Mouse (Mus musculus) CH12.LX (cell line): ENCODE data around the gene Gosr1. TPM values are rescaled to one million over a fixed set of nuclear protein-coding genes. Genes with fewer than 3 reads are reported as not detected.
A peak's percentile ranks its signal among the peaks of the same experiment; 100 is the strongest.

Experiments used
- DNase-seq: peaks from one replicate; pipeline ENCODE4 v3.0.0-alpha.2; 2013; ENCODE audit errors: extremely low read depth
- H3K27ac ChIP-seq: 2 replicates; pipeline ENCODE4 v1.5.1; 2012; ENCODE audit warnings: low read depth, mild to moderate bottlenecking, control low read depth, moderate library complexity; ENCODE audit not compliant: insufficient read depth
- H3K27me3 ChIP-seq: replicated peaks from 2 replicates; pipeline ENCODE3; 2012; ENCODE audit warnings: inconsistent platforms
- H3K36me3 ChIP-seq, 2 experiments: replicated peaks in 1 of 2; 2 replicates each; pipeline versions ENCODE3 to v1.6.1; 2012; ENCODE audit warnings: inconsistent platforms in 1 of 2, low read length in 1 of 2, mild to moderate bottlenecking in 1 of 2, mixed read lengths in 1 of 2, moderate library complexity in 1 of 2; ENCODE audit not compliant: control insufficient read depth in 1 of 2, insufficient read depth in 1 of 2
- H3K4me1 ChIP-seq, 2 experiments: 2 replicates each; pipeline ENCODE4 v1.6.1; 2012; ENCODE audit warnings: inconsistent platforms in 1 of 2, moderate library complexity in 1 of 2; ENCODE audit not compliant: insufficient read depth in 2 of 2, control insufficient read depth in 1 of 2
- H3K4me2 ChIP-seq: 2 replicates; pipeline ENCODE4 v1.6.1; 2012; ENCODE audit warnings: low read depth, mild to moderate bottlenecking, control low read depth; ENCODE audit not compliant: poor library complexity, insufficient read depth, severe bottlenecking
- H3K4me3 ChIP-seq, 3 experiments: fragments of 150-350 bp in 1 of 3; sonication (generic) in 1 of 3; replicated peaks in 1 of 3; 2 replicates each; pipeline versions ENCODE3 to v1.5.1; 2011 to 2012; ENCODE audit warnings: low read depth in 2 of 3, low read length in 2 of 3, mild to moderate bottlenecking in 2 of 3, moderate library complexity in 2 of 3, control low read depth in 1 of 3, improper control_type of control experiment in 1 of 3, inconsistent platforms in 1 of 3, mixed read lengths in 1 of 3; ENCODE audit not compliant: poor library complexity in 1 of 3
- H3K79me2 ChIP-seq: replicated peaks from 2 replicates; pipeline ENCODE4 v1.6.1; 2012; ENCODE audit warnings: mild to moderate bottlenecking, moderate library complexity; ENCODE audit not compliant: control insufficient read depth, poor library complexity, insufficient read depth, severe bottlenecking; ENCODE audit errors: extremely low read depth
- H3K9ac ChIP-seq: 2 replicates; pipeline ENCODE4 v1.6.1; 2012; ENCODE audit warnings: low read depth, mild to moderate bottlenecking, control low read depth, moderate library complexity; ENCODE audit not compliant: insufficient read depth
- H3K9me3 ChIP-seq: replicated peaks from 2 replicates; pipeline ENCODE3; 2012; ENCODE audit warnings: low read length, inconsistent platforms, mixed read lengths
- CTCF ChIP-seq, 2 experiments: IDR thresholded peaks in 1 of 2; conservative IDR thresholded peaks in 1 of 2; 2 replicates each; pipeline ENCODE4 v1.5.1; 2011 to 2012; ENCODE audit warnings: low read depth in 2 of 2, low read length in 2 of 2, improper control_type of control experiment in 1 of 2, inconsistent platforms in 1 of 2, mild to moderate bottlenecking in 1 of 2, moderate library complexity in 1 of 2
- E2F4 ChIP-seq: IDR thresholded peaks from 2 replicates; pipeline ENCODE4 v1.6.1; 2011; ENCODE audit warnings: low read depth, low read length, improper control_type of control experiment; ENCODE audit not compliant: insufficient replicate concordance
- EP300 ChIP-seq: IDR thresholded peaks from 2 replicates; pipeline ENCODE4 v1.6.1; 2011; ENCODE audit warnings: low read length, improper control_type of control experiment
- MAFK ChIP-seq: IDR thresholded peaks from 2 replicates; pipeline ENCODE4 v1.6.1; 2011; ENCODE audit warnings: low read length, improper control_type of control experiment; ENCODE audit not compliant: insufficient replicate concordance
- MAZ ChIP-seq: IDR thresholded peaks from 2 replicates; pipeline ENCODE4 v1.6.1; 2012; ENCODE audit warnings: low read depth, mild to moderate bottlenecking, inconsistent platforms, low read length, improper control_type of control experiment, moderate library complexity
- MYC ChIP-seq: IDR thresholded peaks from 2 replicates; pipeline ENCODE4 v1.6.1; 2011; ENCODE audit warnings: low read depth, mild to moderate bottlenecking, improper control_type of control experiment, low read length
- NELFE ChIP-seq: IDR thresholded peaks from 2 replicates; pipeline ENCODE4 v1.6.1; 2011; ENCODE audit warnings: low read depth, low read length, improper control_type of control experiment
- NRF1 ChIP-seq: IDR thresholded peaks from 2 replicates; pipeline ENCODE4 v1.6.1; 2014; ENCODE audit warnings: low read depth, mild to moderate bottlenecking, inconsistent platforms, low read length, improper control_type of control experiment, moderate library complexity
- RCOR1 ChIP-seq: conservative IDR thresholded peaks from 2 replicates; pipeline ENCODE4 v1.6.1; 2012; ENCODE audit warnings: low read depth, mild to moderate bottlenecking, inconsistent platforms, low read length, improper control_type of control experiment
- SMC3 ChIP-seq: IDR thresholded peaks from 2 replicates; pipeline ENCODE4 v1.6.1; 2011; ENCODE audit warnings: low read depth, low read length, improper control_type of control experiment
- USF2 ChIP-seq: conservative IDR thresholded peaks from 2 replicates; pipeline ENCODE4 v1.6.1; 2011; ENCODE audit warnings: low read depth, low read length, improper control_type of control experiment
- ZKSCAN1 ChIP-seq: IDR thresholded peaks from 2 replicates; pipeline ENCODE4 v1.6.1; 2012; ENCODE audit warnings: low read depth, inconsistent platforms, low read length, improper control_type of control experiment, borderline replicate concordance
- dilution Hi-C: fragments of 300-500 bp; cut with MboI; formaldehyde crosslinking; loops from 2 replicates; pipeline ENCODE4 v1.14.3; 2020; ENCODE audit warnings: low sequenced_read_pairs; ENCODE audit not compliant: extremely low pct_unique_long_range_greater_than_20kb, extremely low pct_ligation_motif_present
- in situ Hi-C: fragments of 300-500 bp; cut with MboI; formaldehyde crosslinking; loops from 3 replicates; pipeline ENCODE4 v1.14.3; 2019; ENCODE audit warnings: low sequenced_read_pairs, low pct_ligation_motif_present, low pct_unique_long_range_greater_than_20kb, mixed read lengths
- polyA plus RNA-seq: library from polyadenylated mRNA; unstranded; fragments of >175 nt; gene quantifications from 2 replicates; pipeline ENCODE4 v1.2.1, GENCODE M21; 2012; ENCODE audit warnings: low read depth; ENCODE audit not compliant: insufficient read length
- total RNA-seq, 2 experiments: library from RNA; depleted of rRNA; stranded (reverse); fragments of 300-350 nt in 1 of 2; fragments of >200 nt in 1 of 2; gene quantifications; 2 replicates each; pipeline ENCODE4 v1.2.3; 2012 to 2014

Gosr1 gene
- total and polyA plus RNA-seq, 3 experiments = 21.2 to 46.6 (median 40.2) TPM

DNA sequence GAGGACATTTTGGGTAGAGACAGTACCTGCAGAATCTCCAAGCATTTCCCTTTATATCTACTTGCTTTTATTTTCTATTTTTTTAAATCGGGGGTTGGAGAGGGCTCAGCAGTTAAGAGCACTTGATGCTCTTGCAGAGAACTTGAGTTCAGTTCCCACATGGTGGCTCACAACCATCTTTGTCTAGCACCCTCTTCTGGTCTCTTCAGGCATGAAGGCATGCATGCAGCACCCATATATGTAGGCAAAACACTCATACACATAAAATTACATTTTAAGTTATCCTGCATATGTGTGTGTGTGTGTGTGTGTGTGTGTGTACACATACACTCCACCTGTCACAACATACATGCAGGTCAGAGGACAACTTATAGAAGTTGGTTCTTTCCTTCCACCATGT lies 17.5 kb downstream of the Gosr1 start:
- peaks cover 61 to 91% of the 10 kb centered on the region in 2 experiments for H3K36me3 ChIP-seq
- H3K27ac ChIP-seq = no peak overlapping the region
- H3K79me2 ChIP-seq = no peaks in the 10 kb centered on the region
- H3K4me1 ChIP-seq = no peaks in the 10 kb centered on the region
- H3K9me3 ChIP-seq = no peaks in the 10 kb centered on the region
- H3K9ac ChIP-seq = no peak overlapping the region
- H3K27me3 ChIP-seq = no peaks in the 10 kb centered on the region
- H3K4me2 ChIP-seq = no peak overlapping the region
- dilution Hi-C loops = no loop called here
- TF ChIP-seq CTCF (conservative IDR thresholded peaks at IDR 0.05 in 1 of 2, IDR thresholded peaks at IDR 0.05 in 1 of 2; ENCODE audit: low read depth in 2 of 2, low read length in 2 of 2) = peak in 1 of 2 experiments; percentile 64; a peak in 2 of 4 replicates
- TF ChIP-seq MAZ = no peak
- TF ChIP-seq SMC3 = peak; percentile 59
- TF ChIP-seq MYC = peak; percentile 41; the same call in 1 of the 2 replicates
- TF ChIP-seq, all 38 proteins: peak for 3
- no peak overlapping the region for H3K4me3 ChIP-seq
- in situ Hi-C loops = no loop called here
- no peak for DNase-seq

DNA sequence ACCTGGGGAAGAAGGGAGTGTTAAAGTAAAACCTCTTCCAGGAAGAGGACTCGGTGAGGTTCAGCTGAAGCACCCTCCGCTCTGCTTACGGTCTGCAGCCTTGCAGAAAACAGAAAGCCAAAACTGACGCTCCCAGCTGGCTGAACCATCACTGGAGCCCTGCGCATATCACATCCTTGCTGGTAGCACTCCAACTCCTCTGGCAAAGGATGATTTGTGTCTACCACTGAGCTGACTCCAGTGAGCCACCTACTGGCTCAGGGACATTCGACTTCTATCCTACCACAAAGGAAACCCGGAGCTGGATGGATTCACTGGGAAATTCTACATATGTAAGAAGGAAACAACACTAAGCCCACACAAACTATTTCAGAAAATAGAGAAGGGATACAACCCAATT lies 18.8 kb downstream of the Gosr1 start:
- H3K27ac ChIP-seq = no peak overlapping the region
- H3K4me2 ChIP-seq = no peak overlapping the region
- H3K4me3 ChIP-seq = no peak overlapping the region
- H3K79me2 ChIP-seq = no peaks in the 10 kb centered on the region
- H3K9me3 ChIP-seq = no peaks in the 10 kb centered on the region
- dilution Hi-C loops (no loop called here), in situ Hi-C loops (no loop called here)
- H3K4me1 ChIP-seq = no peaks in the 10 kb centered on the region
- no peak overlapping the region for H3K9ac ChIP-seq
- no peak for DNase-seq
- H3K36me3 ChIP-seq = peaks cover 52 to 89% of the 10 kb centered on the region in 2 experiments
- H3K27me3 ChIP-seq = no peaks in the 10 kb centered on the region
- TF ChIP-seq NRF1 (no peak), CTCF (conservative IDR thresholded peaks at IDR 0.05 in 1 of 2, IDR thresholded peaks at IDR 0.05 in 1 of 2; ENCODE audit: low read depth in 2 of 2, low read length in 2 of 2) (peak in 1 of 2 experiments; percentile 35; a peak in 2 of 4 replicates), RCOR1 (no peak), NELFE (no peak), SMC3 (0 out of 2 replicates have a peak, but pooled peaks have one; percentile 15)

DNA sequence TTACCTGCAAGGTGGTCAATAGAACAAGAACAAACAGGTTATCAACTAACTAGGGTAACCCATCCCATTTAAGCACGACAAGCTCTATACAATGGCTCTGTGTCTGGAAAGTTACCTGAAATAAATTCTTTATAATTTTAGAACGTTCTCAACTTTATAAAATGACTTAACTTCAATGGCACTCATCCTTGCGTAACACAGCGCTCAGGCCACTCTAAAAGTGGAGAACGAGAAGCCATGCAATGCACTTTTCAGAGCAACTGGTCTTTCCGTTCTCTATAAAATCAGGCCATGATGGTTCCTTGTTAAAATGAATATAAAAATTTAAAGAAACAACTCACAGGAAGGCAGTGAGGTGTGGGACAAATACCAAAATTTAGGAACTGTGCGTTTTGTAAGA lies 20.9 kb downstream of the Gosr1 start:
- H3K9me3 ChIP-seq = no peaks in the 10 kb centered on the region
- H3K79me2 ChIP-seq = no peaks in the 10 kb centered on the region
- H3K27ac ChIP-seq = no peak overlapping the region
- H3K4me1 ChIP-seq = no peaks in the 10 kb centered on the region
- H3K4me2 ChIP-seq = no peak overlapping the region
- in situ Hi-C loops = no loop called here
- DNase-seq = no peak
- no peak overlapping the region for H3K9ac ChIP-seq
- dilution Hi-C loops = no loop called here
- no peaks in the 10 kb centered on the region for H3K27me3 ChIP-seq
- H3K4me3 ChIP-seq = no peak overlapping the region
- TF ChIP-seq EP300 = no peak
- no peak for TF ChIP-seq MAFK
- no peak for TF ChIP-seq E2F4
- no peak for TF ChIP-seq USF2
- no peak for TF ChIP-seq ZKSCAN1
- peaks cover 39 to 84% of the 10 kb centered on the region in 2 experiments for H3K36me3 ChIP-seq
